Mouse (Mus musculus): Measurements from ENCODE around the gene Taf1. TPM values are rescaled to one million over a fixed set of nuclear protein-coding genes. Genes with fewer than 3 reads are reported as not detected.

Taf1 gene
- polyA plus RNA-seq, 1 experiment, result 8.0 TPM

DNA sequence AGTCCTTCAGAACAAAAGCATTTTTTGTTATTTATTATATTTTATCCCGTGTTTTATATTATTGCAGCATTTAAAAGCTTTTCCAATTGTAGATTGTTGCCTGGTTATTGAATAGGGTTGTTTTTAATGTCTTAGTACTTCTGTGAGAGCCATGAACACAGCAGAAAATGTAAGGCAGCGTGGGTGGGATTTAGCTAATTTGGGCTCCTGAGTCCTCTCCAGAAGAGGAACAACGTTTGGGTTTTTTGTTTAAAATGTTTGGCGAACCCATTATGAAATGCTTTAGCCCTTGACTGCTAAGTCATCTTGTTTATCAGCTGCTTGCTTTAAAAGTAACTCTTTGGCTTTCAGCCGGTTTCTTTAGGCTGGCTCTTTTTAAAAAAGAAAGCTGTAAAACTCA, 109.6 kb downstream of the Taf1 start:
- Histone ChIP-seq H3K79me2 (ENCODE audit: control insufficient read depth, insufficient read depth) (peaks cover 72% of the 10 kb centered on the region), H3K27me3 (ENCODE audit: control insufficient read depth, insufficient read depth, insufficient read length) (no peaks in the 10 kb centered on the region), H3ac (ENCODE audit: control insufficient read depth, insufficient read length, low read depth) (no peak overlapping the region), H3K79me3 (ENCODE audit: low read depth) (peaks cover 67% of the 10 kb centered on the region), H3K4me3 (ENCODE audit: insufficient read depth, poor library complexity, severe bottlenecking) (peak overlapping the region; percentile 61), H3K36me3 (ENCODE audit: control insufficient read depth, insufficient read depth) (peaks cover 17% of the 10 kb centered on the region)
- TF ChIP-seq FOSL1 (IDR thresholded peaks at IDR 0.05; ENCODE audit: insufficient read depth, low read length, poor library complexity, severe bottlenecking) (no peak), CTCF (IDR thresholded peaks at IDR 0.05; ENCODE audit: control insufficient read depth, insufficient read depth, insufficient read length) (no peak), CEBPB (IDR thresholded peaks at IDR 0.05; ENCODE audit: low read depth) (no peak), MYOD1 (IDR thresholded peaks at IDR 0.05; ENCODE audit: control insufficient read depth, insufficient read length, low read depth) (no peak), USF1 (IDR thresholded peaks at IDR 0.05; ENCODE audit: low read depth) (no peak), MYOG (IDR thresholded peaks at IDR 0.05; ENCODE audit: control insufficient read depth, extremely low read depth, insufficient read length) (no peak)

DNA sequence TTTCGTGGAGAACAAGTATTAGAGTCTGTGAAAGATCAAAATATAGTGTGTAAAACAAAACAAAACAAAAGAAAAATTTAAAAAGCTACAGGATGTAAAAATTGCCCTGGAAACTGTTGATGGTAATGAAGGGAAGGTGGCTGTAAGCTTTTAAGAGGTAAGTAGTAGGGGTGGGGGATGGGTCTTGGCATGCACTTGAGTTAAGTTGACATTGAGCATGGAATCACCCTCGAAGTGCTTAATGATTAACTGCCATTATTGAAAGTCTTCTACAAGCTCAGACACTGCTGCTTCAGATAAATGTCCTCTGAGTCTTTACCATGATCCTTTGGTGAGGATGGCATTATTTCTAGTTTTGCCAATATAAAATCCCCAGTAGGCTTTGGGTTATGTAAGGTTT, 112.8 kb downstream of the Taf1 start:
- H3K4me3 ChIP-seq (ENCODE audit: insufficient read depth, poor library complexity, severe bottlenecking), result no peak overlapping the region
- H3K79me3 ChIP-seq (ENCODE audit: low read depth), result peaks cover 84% of the 10 kb centered on the region
- TF ChIP-seq MYOD1 (IDR thresholded peaks at IDR 0.05; ENCODE audit: control insufficient read depth, insufficient read length, low read depth) (no peak), CTCF (IDR thresholded peaks at IDR 0.05; ENCODE audit: control insufficient read depth, insufficient read depth, insufficient read length) (no peak), USF1 (IDR thresholded peaks at IDR 0.05; ENCODE audit: low read depth) (no peak)
- H3K27me3 ChIP-seq (ENCODE audit: control insufficient read depth, insufficient read depth, insufficient read length), result no peaks in the 10 kb centered on the region
- peaks cover 97% of the 10 kb centered on the region for H3K79me2 ChIP-seq (ENCODE audit: control insufficient read depth, insufficient read depth)
- no peak overlapping the region for H3ac ChIP-seq (ENCODE audit: control insufficient read depth, insufficient read length, low read depth)
- H3K36me3 ChIP-seq (ENCODE audit: control insufficient read depth, insufficient read depth), result peaks cover 28% of the 10 kb centered on the region

DNA sequence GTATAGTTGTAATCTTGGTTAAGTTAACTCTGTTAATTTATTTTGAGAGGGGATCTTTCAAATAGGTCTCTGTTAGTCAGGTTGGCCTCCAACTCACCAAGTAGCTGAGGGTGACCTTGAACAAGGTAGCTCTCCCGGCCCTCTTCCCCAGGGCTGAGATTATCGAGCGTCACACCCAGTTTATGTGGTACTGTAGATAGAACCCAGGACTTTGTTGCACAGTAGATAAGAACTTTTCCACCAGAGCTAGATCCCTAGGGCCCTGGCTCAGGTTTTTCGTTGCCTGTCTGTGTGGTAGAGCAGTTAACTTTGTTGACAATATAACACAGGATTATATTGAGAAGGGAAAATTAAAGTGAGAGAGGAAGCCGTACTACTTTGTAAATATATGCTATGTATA, 114.1 kb downstream of the Taf1 start:
- Histone ChIP-seq H3K36me3 (ENCODE audit: control insufficient read depth, insufficient read depth) (peaks cover 40% of the 10 kb centered on the region), H3K4me3 (ENCODE audit: insufficient read depth, poor library complexity, severe bottlenecking) (no peak overlapping the region), H3K79me3 (ENCODE audit: low read depth) (peaks cover 75% of the 10 kb centered on the region), H3K79me2 (ENCODE audit: control insufficient read depth, insufficient read depth) (peaks cover 97% of the 10 kb centered on the region), H3ac (ENCODE audit: control insufficient read depth, insufficient read length, low read depth) (no peak overlapping the region), H3K27me3 (ENCODE audit: control insufficient read depth, insufficient read depth, insufficient read length) (no peaks in the 10 kb centered on the region)
- TF ChIP-seq MAX (IDR thresholded peaks at IDR 0.05) (no peak), MYOG (IDR thresholded peaks at IDR 0.05; ENCODE audit: control insufficient read depth, extremely low read depth, insufficient read length) (no peak), USF1 (IDR thresholded peaks at IDR 0.05; ENCODE audit: low read depth) (no peak), CEBPB (IDR thresholded peaks at IDR 0.05; ENCODE audit: low read depth) (no peak), MYOD1 (IDR thresholded peaks at IDR 0.05; ENCODE audit: control insufficient read depth, insufficient read length, low read depth) (no peak), CTCF (IDR thresholded peaks at IDR 0.05; ENCODE audit: control insufficient read depth, insufficient read depth, insufficient read length) (no peak), FOSL1 (IDR thresholded peaks at IDR 0.05; ENCODE audit: insufficient read depth, low read length, poor library complexity, severe bottlenecking) (no peak)

Other genes with a start within 250 kb of the Taf1 start
- gene Nlgn3, start 233.6 kb upstream of the Taf1 start, polyA plus RNA-seq (2012; fragmentation: generic; extraction: Trizol), result not detected
- not detected for gene Gjb1, start 156.4 kb upstream of the Taf1 start, polyA plus RNA-seq (2012; fragmentation: generic; extraction: Trizol)
- gene Zmym3, start 111.9 kb upstream of the Taf1 start, polyA plus RNA-seq (2012; fragmentation: generic; extraction: Trizol), result 15.8 TPM
- gene Nono, start 103.4 kb upstream of the Taf1 start, polyA plus RNA-seq (2012; fragmentation: generic; extraction: Trizol), result 304 TPM
- gene Itgb1bp2, start 83.6 kb upstream of the Taf1 start, polyA plus RNA-seq (2012; fragmentation: generic; extraction: Trizol), result 0.36 TPM
- 14.2 TPM for gene Ogt, start 107.3 kb downstream of the Taf1 start, polyA plus RNA-seq (2012; fragmentation: generic; extraction: Trizol)
- gene Cxcr3, start 201.5 kb downstream of the Taf1 start, polyA plus RNA-seq (2012; fragmentation: generic; extraction: Trizol), result not detected

Measured in C2C12 (cell line).